Mouse (Mus musculus) stomach, postnatal 0 days (tissue): ENCODE measurements around the gene Phactr3. TPM values are rescaled to one million over a fixed set of nuclear protein-coding genes. Genes with fewer than 3 reads are reported as not detected.

Experiments used
- ATAC-seq: fragments of 200-750 bp; cut with Nextera tagmentation; 2 replicates; pipeline ENCODE4 v1.8.0; 2017; ENCODE audit not compliant: low FRiP score, low TSS enrichment
- DNase-seq: peaks from one replicate; pipeline ENCODE4 v3.0.0-alpha.2; 2016; ENCODE audit warnings: low spot score
- H3K27ac ChIP-seq: fragments of 300-500 bp; sonication (generic); replicated peaks from 2 replicates; pipeline ENCODE4 v1.5.1; 2014; ENCODE audit warnings: mild to moderate bottlenecking, control low read depth
- H3K27me3 ChIP-seq: fragments of 300-500 bp; sonication (generic); 2 replicates; pipeline ENCODE4 v1.6.1; 2014; ENCODE audit warnings: low read length; ENCODE audit not compliant: control insufficient read depth, insufficient read depth
- H3K36me3 ChIP-seq: fragments of 300-500 bp; sonication (generic); 2 replicates; pipeline ENCODE4 v1.6.1; 2014; ENCODE audit warnings: low read length, mixed read lengths; ENCODE audit not compliant: control insufficient read depth, insufficient read depth
- H3K4me1 ChIP-seq: fragments of 300-500 bp; sonication (generic); replicated peaks from 2 replicates; pipeline ENCODE4 v1.6.1; 2014; ENCODE audit warnings: antibody characterized with exemption; ENCODE audit not compliant: control insufficient read depth, insufficient read depth
- H3K4me2 ChIP-seq: fragments of 300-500 bp; sonication (generic); replicated peaks from 2 replicates; pipeline ENCODE4 v1.6.1; 2014; ENCODE audit warnings: low read depth, mild to moderate bottlenecking, control low read depth, moderate library complexity
- H3K4me3 ChIP-seq: fragments of 300-500 bp; sonication (generic); 2 replicates; pipeline ENCODE4 v1.5.1; 2014; ENCODE audit warnings: low read depth, low read length, control low read depth
- H3K9ac ChIP-seq: fragments of 300-500 bp; sonication (generic); 2 replicates; pipeline ENCODE4 v1.6.1; 2014; ENCODE audit warnings: mild to moderate bottlenecking, low read length, control low read depth, mixed read lengths
- H3K9me3 ChIP-seq: fragments of 300-500 bp; sonication (generic); 2 replicates; pipeline ENCODE4 v1.6.1; 2016; ENCODE audit warnings: low read length; ENCODE audit not compliant: control insufficient read depth
- CTCF ChIP-seq: IDR thresholded peaks from 2 replicates; pipeline ENCODE4 v1.5.1; 2016; ENCODE audit warnings: antibody characterized with exemption, low read depth, mild to moderate bottlenecking, moderate library complexity
- EP300 ChIP-seq: optimal IDR thresholded peaks from 2 replicates; pipeline ENCODE3; 2016; ENCODE audit warnings: antibody characterized with exemption
- WGBS: fragments of 180-500 bp; shearing (Covaris S2); extraction: QIAGEN DNeasy Blood & Tissue Kit; methylation state at CpG from one replicate; pipeline ENCODE4 v1.1.7; 2014; 5-methylcytosine and 5-hydroxymethylcytosine counted together
- polyA plus RNA-seq: library from polyadenylated mRNA; unstranded; fragments of >200 nt; fragmentation: Nextera tagmentation; extraction: Ambion mirVana; gene quantifications from 2 replicates; pipeline ENCODE4 v1.2.1, GENCODE M21; 2015

Gene Phactr3
- polyA plus RNA-seq, 1 experiment from 2014 or later, result 1.7 TPM

DNA sequence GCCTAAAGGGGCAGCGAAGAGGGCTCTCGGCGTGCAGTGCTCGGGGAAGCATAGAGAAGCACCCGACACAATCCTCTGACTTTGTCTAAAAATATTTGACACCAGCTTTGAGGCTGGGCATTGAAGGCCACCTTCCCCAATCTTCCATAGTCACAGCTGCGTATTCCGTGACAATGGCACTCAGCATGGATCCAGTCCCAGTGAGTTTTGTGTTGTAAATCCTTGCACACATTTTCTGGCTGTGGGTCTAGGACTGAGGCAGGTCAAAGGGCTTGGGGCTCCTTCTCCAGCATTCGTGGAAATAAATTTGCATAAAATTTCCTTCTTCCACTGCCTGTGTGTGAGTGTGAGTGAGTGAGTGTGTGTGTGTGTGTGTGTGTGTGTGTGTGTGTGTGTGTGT lies 51.2 kb downstream of the Phactr3 start:
- no peak for DNase-seq
- H3K9me3 ChIP-seq, result no peaks in the 10 kb centered on the region
- TF ChIP-seq CTCF (no peak), EP300 (no peak)
- WGBS, result 76% methylated on average over 8 of the region's 8 CpGs
- no peak overlapping the region for H3K27ac ChIP-seq
- no peak overlapping the region for H3K4me2 ChIP-seq
- H3K4me1 ChIP-seq, result no peaks in the 10 kb centered on the region
- no peaks in the 10 kb centered on the region for H3K36me3 ChIP-seq
- H3K27me3 ChIP-seq, result no peaks in the 10 kb centered on the region
- no peak for ATAC-seq
- H3K9ac ChIP-seq, result no peak overlapping the region
- H3K4me3 ChIP-seq, result no peak overlapping the region

- Histone ChIP-seq H3K27me3 (no peaks in the 10 kb centered on the region), H3K9me3 (no peaks in the 10 kb centered on the region), H3K9ac (no peak overlapping the region), H3K27ac (no peak overlapping the region), H3K36me3 (no peaks in the 10 kb centered on the region), H3K4me1 (no peaks in the 10 kb centered on the region), H3K4me3 (no peak overlapping the region), H3K4me2 (no peak overlapping the region)
- ATAC-seq, result no peak
- no peak for DNase-seq
- WGBS, result 67% methylated on average over 2 of the region's 2 CpGs
- TF ChIP-seq CTCF, result no peak
- TF ChIP-seq EP300, result no peak
Observed at GRCm38 (mm10) chr2:178173951-178174350, 55.2 kb downstream of the Phactr3 start.

- Histone ChIP-seq H3K9me3 (no peaks in the 10 kb centered on the region), H3K36me3 (no peaks in the 10 kb centered on the region), H3K4me1 (no peaks in the 10 kb centered on the region), H3K4me2 (peak overlapping the region; percentile 27; the same call in 1 of the 2 replicates), H3K9ac (no peak overlapping the region), H3K27me3 (no peaks in the 10 kb centered on the region), H3K4me3 (no peak overlapping the region), H3K27ac (no peak overlapping the region)
- no peak for TF ChIP-seq EP300
- TF ChIP-seq CTCF, result no peak
- ATAC-seq (no peak), DNase-seq (no peak)
- 33% methylated on average over 16 of the region's 16 CpGs for WGBS
Observed at GRCm38 (mm10) chr2:178175286-178175931, 56.6 kb downstream of the Phactr3 start.

- Histone ChIP-seq H3K4me3 (no peak overlapping the region), H3K27ac (no peak overlapping the region), H3K4me1 (no peaks in the 10 kb centered on the region), H3K9me3 (no peaks in the 10 kb centered on the region), H3K27me3 (no peaks in the 10 kb centered on the region), H3K4me2 (no peak overlapping the region), H3K9ac (no peak overlapping the region), H3K36me3 (no peaks in the 10 kb centered on the region)
- no peak for ATAC-seq
- WGBS, result 67% methylated on average over 5 of the region's 5 CpGs
- TF ChIP-seq CTCF (no peak), EP300 (no peak)
- no peak for DNase-seq
Observed at GRCm38 (mm10) chr2:178184251-178184650, 65.5 kb downstream of the Phactr3 start.

DNA sequence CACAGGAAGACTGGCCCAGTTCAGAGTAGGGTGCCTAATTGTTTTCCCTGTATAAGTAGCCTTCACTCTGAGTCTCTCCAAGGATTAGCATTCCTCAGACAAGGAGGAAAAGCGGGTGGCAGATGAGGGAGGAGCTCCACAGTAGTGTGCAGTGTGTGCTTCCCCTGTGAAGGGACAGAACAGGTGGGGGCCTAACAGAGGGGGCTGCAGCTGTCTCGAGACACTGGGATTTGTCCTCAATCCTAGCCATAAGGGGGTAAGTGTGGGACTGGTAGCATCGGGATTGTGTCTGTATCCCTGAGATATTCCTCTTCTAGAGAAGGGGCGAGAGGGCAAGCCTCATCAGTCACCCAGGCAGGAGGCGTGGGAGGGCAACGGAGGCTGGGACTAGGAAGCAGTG lies 66.1 kb downstream of the Phactr3 start:
- no peaks in the 10 kb centered on the region for H3K36me3 ChIP-seq
- ATAC-seq (no peak), DNase-seq (no peak)
- TF ChIP-seq EP300, result no peak
- TF ChIP-seq CTCF, result no peak
- H3K4me1 ChIP-seq, result no peaks in the 10 kb centered on the region
- H3K9me3 ChIP-seq, result no peaks in the 10 kb centered on the region
- H3K27me3 ChIP-seq, result no peaks in the 10 kb centered on the region
- H3K9ac ChIP-seq, result no peak overlapping the region
- H3K4me2 ChIP-seq, result no peak overlapping the region
- 38% methylated on average over 6 of the region's 6 CpGs for WGBS
- H3K4me3 ChIP-seq, result no peak overlapping the region
- H3K27ac ChIP-seq, result no peak overlapping the region

GRCm38 (mm10) chr2:178188988-178189387 lies 70.2 kb downstream of the Phactr3 start:
- TF ChIP-seq EP300 (no peak), CTCF (no peak)
- H3K4me1 ChIP-seq, result no peaks in the 10 kb centered on the region
- no peak overlapping the region for H3K4me2 ChIP-seq
- no peak overlapping the region for H3K9ac ChIP-seq
- 70% methylated on average over 2 of the region's 2 CpGs for WGBS
- H3K27me3 ChIP-seq, result no peaks in the 10 kb centered on the region
- H3K4me3 ChIP-seq, result no peak overlapping the region
- H3K9me3 ChIP-seq, result no peaks in the 10 kb centered on the region
- no peak for ATAC-seq
- DNase-seq, result no peak
- H3K27ac ChIP-seq, result no peak overlapping the region
- no peaks in the 10 kb centered on the region for H3K36me3 ChIP-seq
